Mouse (Mus musculus) cerebellum, adult 8-10 months (tissue): Measurements from ENCODE around the gene Exph5.

Experiments
- DNase-seq: peaks from one replicate; pipeline ENCODE4 v3.0.0; 2022

The Exph5 gene

DNA sequence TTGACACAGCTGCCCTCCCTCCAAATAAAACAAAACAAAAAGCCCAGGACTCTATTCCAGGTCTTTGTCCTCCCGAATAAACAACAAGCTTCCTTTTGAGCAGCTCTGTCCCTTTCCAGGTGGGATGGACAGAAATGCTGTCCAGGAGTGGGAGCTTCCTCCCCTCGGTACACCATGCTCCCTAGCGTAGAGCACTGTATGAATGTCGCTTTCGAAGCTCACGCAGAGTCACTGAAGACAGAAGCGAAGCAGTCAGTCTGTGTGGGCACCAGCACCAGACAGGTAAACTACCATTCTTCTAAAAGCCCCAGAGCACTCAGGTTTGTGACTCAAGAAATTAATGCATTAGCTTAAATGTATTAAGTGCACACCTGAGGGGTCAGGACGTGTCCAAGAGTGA is 20.2 kb downstream of the Exph5 start:
- peak; percentile 67 for DNase-seq

DNA sequence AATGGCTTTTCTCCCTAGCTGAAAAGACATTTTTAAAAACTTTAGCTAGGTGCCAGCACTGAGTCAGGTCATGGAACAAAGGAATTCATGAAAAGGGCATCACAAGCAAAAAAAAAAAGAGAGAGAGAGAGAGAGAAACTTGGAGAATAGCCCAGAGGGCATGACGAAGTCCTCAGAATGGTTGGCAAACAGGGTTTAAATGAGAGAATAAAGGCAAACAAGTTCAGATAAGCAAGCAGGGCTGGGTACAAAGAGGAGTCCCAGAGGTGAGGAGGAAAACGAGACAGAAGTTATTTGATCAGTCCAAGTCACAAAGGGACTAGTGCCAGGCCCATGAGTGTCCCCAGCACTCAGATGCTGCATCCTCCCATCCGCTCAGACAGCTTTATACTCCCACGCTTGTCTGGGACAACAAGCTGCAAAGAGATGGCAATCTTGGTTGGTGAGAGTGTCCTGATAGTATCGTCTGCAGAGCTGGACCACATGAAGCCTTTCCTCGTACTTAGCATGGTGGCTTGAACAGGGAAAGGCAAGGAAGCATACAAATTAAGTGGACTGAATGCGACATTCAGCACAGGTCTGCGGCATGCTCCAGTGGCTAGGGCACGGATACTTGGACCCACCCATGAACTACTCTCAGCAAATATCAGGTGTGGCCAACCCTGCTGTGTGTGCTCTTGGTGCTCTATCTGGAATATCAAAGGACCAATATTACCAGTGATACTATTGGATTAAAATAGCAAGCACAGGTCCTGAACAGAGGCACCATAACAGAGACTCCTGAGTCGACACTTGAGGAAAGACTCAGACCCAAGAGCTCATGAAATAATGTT is 22.2 kb downstream of the Exph5 start:
- peak; percentile 58 for DNase-seq

DNA sequence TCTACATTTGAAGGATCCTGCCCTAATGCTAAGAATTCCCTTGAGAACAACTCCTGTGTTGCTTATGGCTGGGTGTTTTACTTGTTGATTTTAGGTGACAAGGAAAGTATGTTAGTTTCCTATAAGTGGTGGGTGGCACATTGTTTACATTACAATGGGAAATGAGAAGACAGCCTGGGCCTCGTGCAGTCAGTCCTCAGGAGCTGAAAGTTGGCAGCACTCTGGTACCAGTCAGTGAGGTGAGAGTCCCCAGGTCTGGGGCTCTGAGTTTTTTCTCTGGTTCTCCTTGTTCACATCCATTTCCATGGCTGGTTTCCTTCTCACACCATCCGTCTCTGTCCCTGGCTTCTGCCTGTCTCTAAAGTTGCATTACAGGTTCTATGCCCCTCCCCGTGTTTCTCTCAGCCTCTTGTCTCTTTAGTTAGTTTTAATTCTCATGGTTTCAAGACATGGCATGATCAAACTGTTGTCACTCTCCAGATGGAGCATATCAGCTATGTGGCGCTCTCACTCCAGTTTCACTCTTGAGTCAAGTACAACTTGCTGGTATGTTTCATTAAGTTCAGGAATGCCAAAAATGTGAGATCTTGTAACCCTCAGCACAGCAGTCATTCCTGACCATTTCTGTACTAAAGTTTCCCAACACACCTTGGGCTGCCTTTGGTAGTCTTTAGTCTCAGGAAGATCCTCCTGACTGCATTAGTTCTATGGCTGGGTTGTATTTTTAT is 24.1 kb downstream of the Exph5 start:
- DNase-seq, result no peak

DNA sequence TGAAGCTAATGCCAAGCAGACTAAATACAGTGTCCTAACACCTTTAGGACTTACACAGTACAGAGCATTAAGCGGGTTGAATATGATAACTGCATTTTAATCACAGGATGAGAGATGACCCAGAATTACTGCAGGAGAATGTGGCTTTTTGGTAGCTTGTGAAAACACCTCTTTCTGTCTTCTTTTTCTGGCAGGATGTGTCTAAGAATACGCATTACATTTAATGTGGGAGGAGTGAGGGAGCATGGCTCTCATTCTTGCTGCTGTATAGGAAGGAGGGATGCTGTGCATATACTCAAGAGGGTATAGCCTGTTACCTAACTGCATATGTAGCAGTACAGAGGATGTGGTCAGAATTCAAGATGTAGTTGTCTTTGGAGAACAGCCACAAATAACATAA is 26.7 kb downstream of the Exph5 start:
- DNase-seq, result no peak

DNA sequence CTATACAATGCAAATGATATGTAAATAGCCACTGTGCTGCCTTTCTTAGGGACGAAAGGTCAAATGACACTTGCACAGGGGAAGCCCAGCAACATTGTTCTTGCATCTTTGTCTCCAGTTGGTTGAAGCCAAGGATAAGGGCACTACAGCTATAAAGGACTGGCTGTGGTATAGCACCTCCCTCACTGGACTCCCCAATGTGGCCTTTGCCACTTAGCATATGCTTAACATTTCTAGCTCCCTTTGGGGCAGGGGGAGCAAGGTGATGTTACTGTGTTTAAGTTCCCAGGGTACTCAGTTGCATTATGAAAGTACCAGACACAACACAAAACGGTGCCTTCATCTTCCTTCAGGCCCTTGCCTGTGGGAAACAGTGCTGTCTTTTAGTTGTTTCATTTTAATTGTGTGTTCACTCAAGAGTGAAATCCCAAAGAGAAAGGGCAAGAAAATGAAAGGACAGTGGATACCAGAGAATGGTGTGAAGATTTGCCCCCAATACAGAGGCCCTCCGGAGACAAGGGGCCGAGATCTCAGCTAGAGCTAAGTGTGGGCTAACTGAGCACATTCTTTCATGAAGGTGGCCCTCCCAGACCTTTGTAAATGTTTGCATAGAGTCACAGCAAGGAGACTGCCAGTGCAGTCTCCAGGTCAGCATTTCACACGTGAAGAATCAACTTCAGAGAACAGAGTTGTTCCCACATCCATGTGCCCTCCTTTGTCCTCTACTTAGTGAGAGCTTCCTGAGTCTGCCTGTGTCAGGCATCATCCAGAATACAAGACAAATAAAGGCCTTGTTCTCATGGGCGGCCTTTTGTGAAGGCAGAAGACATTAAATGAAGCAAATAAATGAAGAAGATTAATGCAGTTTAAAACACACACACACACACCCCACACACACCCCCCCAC is 28.1 kb downstream of the Exph5 start:
- DNase-seq, result no peak

DNA sequence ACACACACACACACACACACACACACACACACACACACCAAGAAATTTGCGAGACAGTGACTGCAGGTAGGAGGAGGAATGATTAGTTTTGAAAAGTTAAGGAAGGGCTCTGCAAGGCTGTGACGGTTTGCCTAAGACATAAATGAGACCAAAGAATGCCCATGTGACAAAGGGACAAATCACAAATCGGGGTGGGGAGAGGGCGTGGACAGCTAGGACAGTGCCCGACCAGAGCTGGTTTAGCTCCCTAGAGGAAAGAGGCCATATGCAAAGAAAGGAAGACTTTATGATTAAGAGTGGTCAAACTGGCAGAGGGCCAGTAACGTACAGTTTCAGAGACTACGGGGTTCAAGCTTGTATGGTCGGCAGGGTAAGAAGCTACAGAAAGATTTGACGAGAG is 28.8 kb downstream of the Exph5 start:
- no peak for DNase-seq

DNA sequence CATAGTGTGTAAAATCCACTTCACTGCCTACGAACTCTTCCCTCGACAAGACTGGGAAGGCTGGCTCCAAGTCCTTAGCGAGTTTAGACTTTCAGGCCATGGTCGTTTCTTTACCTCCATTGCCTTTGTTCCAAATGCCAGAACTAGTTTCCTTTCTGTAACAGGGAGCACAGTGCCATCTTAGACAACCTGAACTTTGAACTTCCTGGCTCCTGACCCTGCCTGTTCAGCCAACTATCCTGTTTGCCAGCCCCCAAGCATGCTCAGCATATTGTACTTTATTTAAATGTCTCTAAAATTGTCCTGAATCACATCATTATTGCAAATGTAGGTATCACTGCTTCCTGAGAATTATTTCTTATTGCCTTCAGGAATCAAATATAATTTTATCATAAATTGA is 32.0 kb downstream of the Exph5 start:
- DNase-seq, result no peak

DNA sequence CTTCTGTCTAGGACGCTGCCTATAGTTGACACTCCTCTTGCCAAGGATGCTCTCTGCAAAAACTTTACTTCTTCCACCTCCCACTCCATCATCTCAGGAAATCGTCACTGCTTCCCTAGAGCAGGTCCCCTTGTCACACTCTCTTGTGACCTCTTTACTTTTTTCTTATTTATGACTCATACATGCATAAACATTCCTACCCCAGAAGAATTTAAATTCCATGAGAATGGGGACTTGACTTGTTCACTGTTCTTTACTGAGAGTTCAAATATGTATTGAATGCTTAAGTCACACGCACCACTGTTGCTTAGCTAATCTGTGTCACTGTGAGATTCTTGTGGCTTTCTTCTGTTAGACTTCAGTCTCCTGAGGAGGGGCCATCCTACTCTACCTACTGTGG is 33.7 kb downstream of the Exph5 start:
- no peak for DNase-seq

DNA sequence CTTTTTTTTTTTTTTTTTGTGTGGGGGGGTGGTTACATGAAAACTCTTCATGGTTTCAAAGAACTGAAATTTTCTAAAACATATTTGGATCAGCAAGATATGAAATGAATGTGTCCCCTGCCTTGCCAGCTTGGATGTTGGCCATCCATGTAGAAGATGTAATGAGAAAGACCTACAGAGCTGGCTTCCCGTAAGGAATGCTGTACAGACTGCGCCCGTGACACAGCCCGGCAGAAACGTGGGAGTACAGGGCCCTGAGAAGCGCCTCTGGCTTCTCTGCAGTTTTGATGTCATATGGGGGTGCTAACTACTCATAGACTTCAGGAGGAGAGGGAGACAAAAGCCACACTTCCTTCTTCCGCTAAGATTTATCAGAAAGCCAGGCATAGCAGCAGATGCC is 38.1 kb downstream of the Exph5 start:
- no peak for DNase-seq

DNA sequence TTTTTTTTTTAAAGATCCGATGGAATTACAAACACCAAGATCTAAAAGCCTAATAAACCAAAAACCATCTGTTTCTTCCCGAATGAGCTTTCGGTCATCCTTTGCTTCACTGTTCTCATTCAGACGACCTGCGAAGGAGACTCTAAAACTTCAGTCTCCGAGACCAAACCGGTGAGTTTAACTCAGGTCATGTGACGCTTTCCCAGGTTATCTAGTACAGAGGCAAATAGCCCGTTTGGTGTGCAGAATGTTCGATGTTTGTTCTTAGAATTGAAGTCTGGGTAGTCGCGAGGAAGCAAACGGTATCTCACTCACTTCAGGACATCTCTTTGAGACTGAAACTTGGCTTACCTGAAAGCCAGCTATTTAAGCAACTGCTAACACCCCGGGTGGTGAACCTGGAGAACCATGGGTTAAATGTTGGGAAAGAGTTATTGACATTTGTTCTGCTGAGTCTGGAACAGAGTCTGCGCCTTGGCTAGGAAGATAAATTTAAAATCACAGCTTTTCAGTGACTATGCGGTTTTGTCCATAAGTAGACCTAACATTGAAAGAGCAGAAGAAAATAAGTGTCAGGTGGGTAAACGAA is 39.0 kb downstream of the Exph5 start:
- no peak for DNase-seq

DNA sequence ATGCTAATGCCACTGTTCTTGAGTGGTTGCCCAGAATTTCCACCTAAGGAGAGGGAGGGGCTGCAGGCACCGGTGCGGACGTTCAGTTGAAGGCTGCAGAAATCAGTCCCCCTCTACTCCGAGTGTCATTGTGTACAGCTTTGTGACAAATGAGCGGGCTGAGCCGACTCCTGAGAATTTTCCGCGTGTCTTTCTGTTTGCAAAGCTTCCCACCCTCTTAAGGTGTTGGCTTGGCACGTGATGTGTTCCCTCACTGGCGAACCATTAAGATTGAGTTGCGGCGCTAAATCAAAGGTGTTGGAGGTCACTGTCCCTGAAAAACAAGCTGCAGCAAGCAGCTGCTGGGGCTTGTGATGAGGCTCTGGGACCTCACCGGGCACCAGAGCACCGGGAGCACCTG is 39.5 kb downstream of the Exph5 start:
- DNase-seq, result peak; percentile 71

DNA sequence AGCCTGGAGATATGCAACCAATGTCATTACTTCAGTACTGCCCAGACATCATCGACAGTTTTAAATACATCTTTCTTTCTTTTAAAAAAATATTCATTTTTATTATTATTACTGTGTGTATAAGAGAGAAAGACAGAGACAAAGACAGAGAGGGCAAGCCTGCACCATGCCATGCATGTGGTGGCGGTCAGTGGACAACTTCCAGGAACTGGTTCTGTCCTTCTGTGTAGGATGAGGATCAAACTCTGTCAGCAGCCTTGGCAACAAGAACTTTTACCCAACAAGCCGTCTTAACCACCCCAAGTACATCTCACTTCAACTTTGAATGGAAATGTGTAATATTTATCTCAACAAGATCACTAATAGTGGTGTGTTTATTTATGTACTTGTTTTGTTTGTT is 40.5 kb downstream of the Exph5 start:
- no peak for DNase-seq

DNA sequence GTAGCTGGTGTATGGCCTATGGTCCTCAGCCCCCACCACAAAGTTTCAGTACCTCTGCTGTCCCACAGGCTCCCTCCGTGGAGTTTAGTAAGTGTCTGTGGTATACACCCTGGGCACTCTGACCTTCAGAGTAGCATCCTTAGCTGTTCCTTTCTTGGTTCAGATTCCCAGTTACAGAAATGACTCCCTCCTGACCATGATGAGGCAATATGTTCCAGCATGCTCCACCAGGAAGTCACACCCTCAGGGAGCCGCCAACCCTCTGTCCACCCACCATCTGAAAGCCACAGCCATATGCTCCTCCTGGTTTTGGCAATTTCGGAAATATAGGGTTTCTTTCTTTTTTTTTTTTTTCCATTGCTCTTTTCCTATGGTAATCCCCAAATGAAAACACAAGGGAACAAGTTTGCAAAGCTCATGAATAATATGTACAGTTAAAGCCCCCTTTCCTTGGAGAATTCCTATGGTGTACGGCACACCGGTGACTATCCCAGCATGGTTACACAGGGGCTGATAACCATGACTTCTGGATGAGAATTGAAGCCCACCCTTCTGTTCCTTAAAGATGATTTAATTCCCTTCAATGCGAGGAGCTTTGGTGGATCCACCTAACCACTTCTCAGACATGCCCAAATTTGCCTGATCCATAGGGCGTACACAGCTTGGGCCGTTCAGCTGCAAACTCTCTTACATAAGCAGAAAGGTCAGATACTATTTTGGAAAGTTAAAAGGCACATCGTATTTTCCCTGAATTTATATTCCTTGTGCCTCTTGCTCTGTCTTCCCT is 43.4 kb downstream of the Exph5 start:
- peak; percentile 81 for DNase-seq

DNA sequence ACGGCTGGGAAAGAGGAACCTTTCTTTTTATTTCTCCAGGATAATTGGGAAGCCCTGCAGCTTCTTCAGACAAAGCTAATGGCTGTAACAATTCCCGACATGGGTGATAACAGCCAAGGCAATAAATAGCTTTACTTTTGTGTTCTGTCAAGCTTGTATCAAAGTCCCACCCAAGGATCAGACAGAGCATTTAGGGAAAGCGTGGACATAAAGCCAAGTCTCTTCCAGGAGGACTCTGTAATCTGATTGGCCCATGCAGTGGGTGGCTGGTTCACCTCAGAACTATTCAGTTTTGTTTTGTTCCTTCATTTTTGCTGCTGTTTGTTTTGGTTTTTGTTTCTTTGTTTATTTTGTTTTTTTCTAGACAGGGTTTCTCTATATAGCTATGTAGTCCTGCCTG is 44.3 kb downstream of the Exph5 start:
- no peak for DNase-seq

DNA sequence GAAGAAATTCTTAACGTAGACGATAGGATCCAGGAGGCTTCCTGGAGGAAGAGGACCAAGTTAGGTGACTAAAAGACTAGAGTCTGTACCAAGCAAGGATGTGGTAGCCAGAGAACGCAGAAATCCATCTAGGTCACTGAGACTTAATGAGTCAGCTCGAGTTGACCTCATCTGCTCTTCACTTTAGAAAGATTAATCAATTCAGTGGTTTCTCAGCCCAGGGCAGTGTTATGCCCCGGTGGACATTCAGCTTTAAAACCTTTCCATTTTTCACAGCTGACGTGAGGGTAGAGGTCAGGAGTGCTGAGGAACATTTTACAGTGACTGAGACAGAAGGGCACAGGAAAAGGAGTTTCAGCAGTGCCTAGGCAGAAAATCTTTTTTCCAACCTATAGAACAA is 44.9 kb downstream of the Exph5 start:
- no peak for DNase-seq

DNA sequence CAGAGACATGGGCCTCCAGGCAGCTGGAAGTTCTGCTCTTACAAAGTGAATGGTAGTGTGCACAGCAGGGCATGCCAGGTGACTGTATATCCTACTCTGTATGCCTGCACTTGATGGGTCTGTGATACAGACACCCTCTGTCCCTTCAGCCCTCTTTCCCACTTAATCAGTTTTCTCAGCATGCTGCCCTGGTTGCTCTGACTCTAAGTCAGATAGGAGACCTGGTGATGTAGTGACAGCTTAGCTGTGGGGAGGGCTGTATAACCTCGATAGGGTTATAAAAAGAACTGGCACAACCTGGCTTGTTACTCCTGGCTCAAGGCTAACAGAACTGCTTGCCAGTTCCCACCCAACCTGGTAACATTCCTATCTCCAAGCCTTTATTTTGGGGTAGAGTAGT is 47.7 kb downstream of the Exph5 start:
- peak; percentile 63 for DNase-seq

DNA sequence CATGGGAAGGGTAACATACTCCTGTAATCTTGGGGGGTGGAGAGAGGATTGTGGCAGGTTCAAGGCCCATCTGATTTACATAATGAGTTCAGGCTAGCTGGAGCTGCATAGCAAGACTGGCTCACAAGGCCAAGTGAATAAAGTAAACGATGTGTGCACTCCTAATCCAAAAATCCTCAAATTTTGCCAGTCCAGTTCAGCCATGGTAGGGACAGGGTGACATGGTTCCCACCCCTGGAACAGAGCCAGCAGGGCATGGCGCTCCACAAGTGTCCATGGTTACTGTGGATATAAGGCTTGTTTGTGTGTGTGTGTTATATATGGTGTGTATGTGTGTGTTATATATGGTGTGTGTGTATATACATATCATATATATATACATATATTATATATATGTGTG is 48.9 kb downstream of the Exph5 start:
- no peak for DNase-seq

DNA sequence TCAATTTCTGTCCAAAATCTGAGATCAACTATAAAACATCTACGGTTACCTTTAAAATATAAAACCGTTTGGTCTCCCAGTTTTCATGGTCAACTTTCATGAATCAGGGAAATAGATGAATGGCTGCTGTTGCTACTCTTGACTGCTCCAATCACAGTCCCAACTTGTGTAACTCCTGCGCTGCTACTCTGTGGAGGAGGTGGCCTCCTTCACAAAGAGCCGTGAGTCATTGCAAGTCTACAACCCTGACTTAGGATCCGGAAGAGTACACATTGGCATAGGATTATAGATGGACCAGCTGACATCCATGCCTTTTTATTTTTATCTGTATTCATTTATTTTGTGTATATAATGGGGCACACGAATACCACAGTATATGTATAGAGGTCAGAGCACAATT is 50.4 kb downstream of the Exph5 start:
- no peak for DNase-seq

DNA sequence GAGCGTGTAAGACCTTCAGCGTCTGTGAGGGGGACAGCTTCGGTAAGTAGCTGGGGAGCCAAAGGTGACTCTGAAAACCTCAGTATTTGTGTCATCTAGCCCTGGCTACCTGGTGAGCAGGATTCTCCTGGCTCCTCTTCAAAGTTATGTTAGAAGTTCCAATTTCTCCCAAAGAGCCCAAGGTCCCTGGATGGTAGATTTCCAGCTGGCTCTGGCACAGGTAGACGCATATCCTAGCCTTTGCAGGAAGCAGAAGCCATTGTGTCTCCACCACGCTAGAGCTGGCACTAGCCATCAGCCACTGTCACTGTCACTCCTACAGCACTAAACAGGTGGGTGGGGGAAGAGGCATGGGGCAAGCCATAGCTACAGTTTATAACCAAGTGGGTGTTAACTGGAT is 51.7 kb downstream of the Exph5 start:
- DNase-seq, result no peak

DNA sequence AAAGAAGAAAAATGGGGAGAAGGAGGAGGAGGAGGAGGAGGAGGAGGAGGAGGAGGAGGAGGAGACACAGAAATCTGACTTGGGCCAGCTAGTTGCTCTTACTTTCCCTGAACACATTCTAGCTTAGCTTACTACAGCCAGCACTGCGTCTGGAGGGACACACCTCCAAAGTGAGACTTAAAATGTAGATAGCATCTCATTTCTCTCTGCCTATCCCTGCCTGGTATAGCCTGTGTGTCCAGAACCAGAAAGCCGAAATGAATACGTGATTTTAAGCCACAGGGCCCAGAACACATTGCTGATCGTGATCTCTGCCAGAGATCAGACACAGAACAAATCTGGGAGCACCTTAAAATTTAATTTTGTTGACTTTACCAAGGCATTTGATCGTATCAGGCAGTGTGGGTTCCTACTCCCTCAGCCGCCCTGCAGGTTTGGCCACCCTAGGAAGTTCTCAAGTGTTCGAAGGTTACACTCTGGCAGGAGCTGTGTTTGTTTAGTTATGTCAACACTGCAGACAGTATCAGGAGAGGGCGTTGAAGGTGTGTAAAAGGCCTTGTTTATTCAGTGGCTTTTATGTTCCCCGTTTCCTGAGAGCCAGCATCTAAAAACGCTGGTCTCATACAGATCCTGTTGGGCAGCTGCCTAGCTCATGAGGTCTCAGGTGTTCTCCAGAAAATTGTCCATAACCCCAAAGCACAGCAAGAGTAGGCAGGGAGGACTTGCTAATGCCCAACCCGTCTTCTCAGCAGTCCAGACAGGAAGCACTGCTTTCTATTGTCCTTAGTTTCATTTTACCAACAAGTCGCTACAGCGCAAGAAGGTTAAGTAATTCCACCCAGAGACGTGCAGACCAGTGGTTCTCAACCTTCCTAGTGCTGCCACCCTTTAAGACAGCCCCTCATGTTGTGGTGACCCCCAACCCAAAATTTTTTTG is 55.0 kb downstream of the Exph5 start:
- no peak for DNase-seq

DNA sequence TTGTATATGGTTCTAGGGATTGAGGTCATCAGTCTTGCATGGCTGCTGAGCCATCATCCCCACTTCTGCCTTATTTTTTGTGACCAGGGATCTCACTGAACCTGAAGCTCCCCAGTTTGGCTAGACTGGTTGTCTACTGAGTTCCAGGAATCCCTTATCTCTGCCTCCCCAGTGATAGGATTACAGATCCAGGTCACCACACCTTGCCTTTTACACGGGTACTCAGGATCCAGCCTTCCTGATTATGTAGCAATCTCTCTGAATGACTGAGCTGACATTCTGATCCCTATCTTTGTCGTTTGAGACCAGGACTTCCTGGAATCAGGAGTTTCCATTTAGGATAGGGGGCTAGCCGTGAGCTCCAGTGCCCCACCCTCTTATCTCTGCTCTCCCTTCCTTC is 69.9 kb downstream of the Exph5 start:
- DNase-seq, result no peak
